Mouse (Mus musculus) gonadal fat pad, adult 2 months (tissue): ENCODE data around the gene Nbeal2. TPM values are rescaled to one million over a fixed set of nuclear protein-coding genes. Genes with fewer than 3 reads are reported as not detected.
A peak's percentile ranks its signal among the peaks of the same experiment; 100 is the strongest.

ENCODE experiments used
- DNase-seq: peaks from one replicate; pipeline ENCODE4 v3.0.0-alpha.2; 2012; ENCODE audit warnings: low read depth
- polyA plus RNA-seq: library from polyadenylated mRNA; depleted of rRNA; stranded (reverse); fragments of >200 nt; gene quantifications from 2 replicates; pipeline ENCODE4 v1.2.3, GENCODE M21; 2012

Nbeal2 gene
- polyA plus RNA-seq, 1 experiment, result 23.3 TPM

DNA sequence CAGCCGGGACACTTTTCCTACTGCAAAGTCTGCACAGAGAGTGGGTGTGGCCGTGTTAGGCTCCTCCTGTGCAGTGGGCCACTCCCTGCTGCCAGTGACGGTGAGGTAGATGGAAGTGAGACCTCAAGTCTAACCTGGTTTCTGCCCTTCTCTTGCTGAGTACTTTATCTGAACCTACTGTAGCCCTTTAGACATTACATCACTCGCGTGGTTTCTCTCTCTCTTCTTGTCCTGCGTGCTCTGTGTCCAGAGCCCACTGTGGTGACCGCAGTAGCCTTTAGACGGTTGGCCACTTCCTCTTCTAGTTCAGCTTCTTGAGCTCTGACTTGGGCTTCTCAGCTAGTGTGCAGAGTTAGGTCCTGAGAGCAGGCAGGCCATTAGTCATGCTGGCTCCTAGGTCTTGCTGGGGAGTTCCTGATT is 22.5 kb upstream of the Nbeal2 start:
- no peak for DNase-seq

DNA sequence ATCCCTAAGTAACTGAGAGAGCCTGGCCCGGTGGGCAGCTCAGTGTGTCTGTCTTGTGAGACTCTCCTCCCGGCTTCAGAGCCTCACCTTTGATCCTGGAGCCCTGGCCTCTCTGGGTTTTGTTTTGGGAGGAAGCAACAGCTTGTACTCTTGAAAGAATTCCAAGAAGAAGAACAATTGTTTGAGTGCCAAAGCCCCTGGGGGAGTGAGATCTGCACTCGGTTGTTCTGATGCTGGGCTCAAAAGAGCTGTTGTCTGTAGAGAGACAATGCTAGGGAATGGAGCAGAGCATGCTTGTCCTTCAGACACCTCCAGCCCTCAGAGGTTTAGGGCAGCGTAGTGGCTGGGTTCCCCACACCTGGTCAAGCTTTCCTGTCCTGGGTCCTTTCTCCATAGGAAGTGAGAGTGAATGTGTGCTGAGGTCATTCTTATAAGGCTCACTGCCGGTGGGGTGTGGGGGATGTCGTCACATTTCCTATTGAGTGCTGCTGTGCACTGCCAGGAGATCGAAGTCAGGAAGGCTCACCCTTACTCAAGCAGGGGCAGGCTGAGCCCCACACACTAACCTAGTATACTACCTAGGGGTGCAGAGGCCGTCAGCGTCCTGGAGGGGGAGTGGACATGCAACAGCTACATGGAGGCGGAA is 19.3 kb upstream of the Nbeal2 start:
- DNase-seq, result no peak

DNA sequence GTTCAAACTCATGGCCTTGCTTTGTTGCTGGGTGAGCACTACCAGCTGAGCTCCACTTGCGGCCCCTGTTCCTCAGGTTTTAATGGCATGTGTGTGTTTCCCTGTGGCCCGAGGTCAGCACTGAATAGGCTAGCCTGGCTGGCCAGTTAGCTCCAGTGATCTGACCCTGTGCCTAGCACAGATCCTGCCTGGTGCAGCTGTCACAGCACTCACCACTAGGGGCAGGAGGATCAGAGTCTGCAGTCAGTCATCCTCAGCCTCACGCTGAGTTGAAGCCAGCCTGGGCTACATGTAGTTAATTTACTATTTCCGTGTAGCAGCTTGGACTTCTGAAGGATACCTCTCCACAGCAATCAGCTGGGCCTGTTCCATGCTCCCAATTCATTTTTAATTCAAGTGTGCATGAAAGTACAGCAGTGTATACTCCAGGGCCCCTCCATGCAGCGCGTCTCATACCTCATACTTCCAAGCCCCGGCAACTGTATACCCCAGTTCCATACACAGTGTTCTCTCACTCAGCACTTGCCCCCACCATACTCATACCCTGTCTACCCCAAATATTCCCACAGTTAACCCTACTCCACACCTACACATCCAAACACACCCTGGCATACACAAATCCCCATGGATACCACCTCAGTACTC is 18.6 kb upstream of the Nbeal2 start:
- no peak for DNase-seq

DNA sequence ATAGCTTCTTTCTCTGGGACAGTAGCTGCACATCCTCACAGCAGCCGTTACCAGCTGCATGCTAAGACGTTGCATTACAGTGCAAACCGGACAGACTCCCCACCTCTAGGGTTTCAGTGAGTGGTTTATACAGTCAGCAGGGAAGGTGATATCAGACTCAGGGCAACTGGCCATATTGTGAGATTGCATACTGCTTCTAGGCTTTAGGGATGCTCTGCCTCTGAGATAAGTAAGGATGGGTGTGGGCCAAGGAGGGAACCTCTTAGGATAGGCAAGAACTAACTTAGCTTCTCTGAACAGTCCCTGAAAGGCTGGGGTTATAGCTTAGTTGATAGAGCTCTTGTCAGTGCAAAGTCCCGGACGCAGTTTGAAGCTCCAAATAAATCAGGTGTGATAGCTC is 15.8 kb upstream of the Nbeal2 start:
- DNase-seq, result no peak

DNA sequence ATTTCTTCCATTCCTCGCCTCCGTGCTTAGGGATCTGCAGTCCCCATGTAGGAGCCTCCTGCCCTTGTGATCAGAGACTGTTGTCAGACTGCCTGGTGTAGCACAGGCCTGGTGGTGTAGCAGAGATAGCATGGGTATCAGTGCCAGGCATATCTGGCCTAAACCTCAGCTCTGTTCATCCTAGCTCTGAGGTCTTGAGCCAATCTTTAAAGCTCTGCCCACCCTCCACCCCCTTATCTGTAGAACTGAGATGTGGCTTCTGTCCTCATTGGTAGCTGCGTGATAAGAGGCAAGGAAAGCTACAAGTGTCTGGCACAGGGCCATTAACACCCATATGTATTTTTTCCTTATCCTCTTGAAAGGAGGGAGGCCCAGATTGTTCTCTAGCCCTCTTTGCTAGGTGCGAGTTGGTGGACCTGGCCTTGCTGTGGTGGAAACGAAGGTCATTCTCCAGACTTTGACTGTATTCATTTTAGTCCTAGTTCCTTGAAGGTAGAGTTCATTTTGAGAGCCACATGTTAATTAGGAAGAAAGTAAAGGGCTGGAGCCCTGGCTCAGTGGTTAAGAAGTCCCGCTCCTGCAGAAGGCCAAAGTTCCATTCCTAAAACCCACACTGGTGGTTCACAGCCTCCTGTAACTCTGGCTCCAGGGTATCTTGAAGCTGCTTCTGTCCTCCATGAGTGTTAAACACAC is 14.8 kb upstream of the Nbeal2 start:
- no peak for DNase-seq

DNA sequence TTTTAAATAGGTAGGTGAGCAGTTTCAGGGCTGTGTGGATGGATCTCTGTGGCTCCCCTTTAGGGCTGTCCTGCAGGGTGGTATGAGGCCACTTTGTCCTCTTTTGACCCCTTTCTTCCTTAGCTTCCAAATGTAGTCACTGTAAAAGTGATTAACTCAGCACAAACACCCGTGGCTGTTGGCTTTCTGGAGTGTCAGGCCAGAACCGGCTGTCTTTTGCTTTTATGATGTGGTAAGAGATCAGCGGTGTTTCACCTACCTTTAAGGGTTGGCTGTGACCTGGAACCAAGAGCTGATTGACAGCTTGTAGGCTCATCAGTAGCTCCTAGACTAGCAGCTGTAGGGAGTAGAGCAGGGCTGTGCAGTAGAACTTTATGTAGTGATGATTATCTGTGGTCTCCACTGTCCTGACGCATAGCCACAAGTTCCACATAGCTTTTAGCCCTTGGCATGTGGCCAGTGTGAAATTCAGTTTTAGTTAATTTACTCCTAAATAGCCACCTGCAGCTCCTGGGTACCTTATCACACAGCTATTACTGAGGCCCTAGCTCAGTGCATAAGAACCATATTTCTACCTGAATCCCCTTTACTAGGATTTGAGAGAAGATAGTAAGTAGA is 13.4 kb upstream of the Nbeal2 start:
- no peak for DNase-seq

DNA sequence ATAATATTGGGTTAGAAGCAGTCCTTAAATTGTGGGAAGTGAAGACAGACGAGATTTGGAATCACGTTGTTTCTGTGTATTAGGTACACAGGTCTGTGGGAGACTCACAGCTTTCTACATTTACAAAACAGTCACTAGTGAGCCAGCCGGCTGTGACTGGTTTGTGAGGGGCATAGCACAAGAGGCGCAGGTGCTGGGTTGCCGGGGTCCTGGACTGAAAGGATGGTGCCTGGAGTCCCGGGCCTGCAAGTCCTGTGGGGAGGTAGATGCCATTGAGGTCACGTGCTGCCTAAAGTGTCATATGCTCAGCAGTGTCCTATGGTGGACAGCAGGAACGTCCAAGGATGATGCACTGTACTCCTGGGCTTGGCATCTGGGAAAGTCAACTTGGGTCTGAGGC is 12.4 kb upstream of the Nbeal2 start:
- no peak for DNase-seq

DNA sequence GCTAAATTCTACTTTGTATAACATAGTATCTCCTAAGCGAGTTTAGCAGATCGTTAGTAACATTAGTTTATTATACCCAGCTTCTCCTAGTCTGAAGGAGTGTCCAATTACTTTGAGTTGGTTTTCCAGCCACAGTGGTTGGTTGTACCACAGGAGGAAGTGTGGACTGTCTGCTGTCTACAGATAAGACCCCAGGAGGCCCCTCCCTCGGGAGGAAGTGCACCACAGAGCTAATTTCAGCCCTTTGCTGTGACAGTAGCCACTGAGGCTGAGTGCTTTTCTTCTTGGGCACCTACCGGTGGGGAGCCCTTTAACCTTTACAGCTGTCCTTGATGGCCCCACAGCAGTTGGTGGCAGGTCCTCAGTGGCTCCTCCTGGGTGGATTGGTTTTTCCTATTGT is 12.0 kb upstream of the Nbeal2 start:
- no peak for DNase-seq

DNA sequence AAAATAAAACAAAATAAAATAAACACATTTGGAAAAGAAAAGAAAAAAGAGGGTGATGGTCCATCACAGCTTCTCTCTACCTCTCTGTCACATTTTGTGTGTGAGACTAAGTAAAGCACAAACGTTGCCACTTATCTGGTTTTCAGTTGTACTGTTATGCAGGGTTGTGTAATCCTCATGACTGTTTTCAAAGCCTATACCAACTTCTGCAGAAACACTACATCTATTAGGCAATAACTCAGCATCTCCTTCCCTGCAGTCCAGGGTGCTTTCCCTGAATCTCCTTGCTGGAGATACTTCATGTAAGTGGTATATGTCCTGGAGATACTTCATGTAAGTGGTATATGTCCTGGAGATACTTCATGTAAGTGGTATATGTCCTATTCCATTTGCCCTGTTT is 8.9 kb upstream of the Nbeal2 start:
- no peak for DNase-seq

DNA sequence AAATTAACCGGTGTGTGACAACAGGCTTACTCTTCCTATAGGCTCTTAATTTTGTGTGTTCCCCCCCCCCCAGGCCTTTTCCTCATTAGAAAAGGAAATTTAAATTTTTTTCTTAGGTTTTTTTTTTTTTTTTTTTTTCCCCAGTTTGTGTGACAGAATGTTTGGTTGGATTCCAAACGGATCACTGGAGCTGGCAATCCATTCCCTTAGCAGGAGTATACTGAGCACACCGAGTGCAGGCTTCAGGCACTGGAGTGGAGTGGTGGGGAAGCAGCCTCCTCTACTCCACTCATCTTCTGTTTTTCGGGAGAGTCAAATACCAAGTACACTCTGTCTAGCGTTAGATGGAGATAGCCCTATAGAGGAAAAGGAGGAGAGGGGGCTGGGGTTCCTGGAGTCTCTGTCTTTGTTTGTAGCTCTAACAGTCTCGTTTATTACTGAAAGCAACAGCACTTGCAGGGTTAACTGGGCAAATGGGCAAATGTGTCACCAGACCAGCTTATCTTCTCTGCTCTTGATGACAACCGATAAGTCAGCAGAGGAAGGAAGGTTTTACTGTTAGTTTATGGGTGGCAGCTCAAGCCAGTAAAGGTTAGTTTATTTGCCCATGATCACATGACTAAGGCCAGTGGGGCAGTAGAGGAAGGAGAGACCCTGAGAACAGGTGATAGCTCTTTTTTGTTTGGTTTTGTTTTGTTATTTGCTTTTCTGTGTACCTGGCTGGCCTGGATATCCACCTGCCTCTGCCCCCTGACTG is 7.1 kb upstream of the Nbeal2 start:
- no peak for DNase-seq

DNA sequence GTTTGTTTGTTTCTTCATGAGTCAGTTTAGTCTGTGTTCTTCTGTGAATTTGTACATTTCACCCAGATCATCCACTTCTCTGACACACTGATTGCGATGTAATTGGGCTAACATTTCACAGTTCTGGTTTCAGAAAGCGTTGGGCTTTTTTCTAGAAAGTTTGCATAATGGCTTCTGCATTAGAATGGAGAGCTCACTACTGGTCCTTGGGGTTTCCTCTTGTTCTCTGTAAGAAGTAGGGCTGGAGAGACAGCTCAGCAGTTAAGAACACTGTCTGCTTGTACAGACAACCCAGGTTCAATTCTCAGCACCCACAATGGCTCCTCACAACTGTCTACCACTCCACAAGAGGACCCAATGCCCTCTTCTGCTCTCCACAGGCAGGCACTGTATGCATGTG is 6.2 kb upstream of the Nbeal2 start:
- DNase-seq, result no peak

DNA sequence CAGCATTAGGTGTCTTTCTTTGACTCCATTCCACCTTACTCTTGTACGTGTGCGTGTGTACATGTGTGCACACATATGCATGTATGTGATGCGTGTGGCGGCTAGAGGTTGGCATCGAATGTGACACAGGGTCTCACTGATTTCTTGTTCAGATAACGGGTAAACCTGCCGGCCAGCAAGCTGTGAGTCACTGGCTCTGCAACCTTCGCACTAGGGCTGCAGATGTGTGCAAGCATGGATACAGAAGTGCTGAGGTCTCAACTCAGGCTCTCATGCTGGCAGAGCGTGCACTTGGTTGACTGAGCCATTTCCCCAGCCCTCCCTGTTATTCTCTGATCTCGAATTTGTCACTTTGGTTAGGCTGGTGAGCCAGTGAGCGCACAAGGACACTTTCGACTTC is 5.6 kb upstream of the Nbeal2 start:
- no peak for DNase-seq

DNA sequence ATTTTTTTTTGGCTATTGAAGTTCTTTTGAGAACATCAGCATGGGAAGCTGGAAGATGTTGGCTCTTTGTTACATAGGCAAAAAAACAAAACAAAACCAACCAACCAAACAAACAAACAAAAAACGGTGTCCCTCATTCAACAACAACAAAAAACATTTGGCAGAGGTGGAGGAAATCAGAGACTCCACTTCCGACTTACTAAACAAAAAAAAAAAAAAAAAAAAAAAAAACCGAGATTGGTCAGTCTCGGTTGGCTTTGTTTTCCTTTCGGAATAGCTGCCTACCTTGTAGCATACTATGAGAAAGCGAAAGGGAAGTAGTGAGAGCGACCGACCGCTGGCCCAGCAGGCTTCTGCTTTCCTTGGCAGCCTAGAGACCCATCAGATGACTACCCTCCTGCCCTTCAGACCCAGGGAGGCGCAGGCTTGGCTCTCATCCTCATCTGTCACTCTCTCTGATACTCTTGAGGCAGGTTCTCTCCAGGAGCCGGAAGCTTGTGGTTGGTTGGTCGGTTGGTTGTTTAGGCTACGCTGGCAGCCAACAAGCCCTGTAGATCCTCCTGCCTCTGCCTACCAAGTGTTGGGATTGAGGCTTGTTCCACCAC is 3.6 kb upstream of the Nbeal2 start:
- DNase-seq, result no peak

DNA sequence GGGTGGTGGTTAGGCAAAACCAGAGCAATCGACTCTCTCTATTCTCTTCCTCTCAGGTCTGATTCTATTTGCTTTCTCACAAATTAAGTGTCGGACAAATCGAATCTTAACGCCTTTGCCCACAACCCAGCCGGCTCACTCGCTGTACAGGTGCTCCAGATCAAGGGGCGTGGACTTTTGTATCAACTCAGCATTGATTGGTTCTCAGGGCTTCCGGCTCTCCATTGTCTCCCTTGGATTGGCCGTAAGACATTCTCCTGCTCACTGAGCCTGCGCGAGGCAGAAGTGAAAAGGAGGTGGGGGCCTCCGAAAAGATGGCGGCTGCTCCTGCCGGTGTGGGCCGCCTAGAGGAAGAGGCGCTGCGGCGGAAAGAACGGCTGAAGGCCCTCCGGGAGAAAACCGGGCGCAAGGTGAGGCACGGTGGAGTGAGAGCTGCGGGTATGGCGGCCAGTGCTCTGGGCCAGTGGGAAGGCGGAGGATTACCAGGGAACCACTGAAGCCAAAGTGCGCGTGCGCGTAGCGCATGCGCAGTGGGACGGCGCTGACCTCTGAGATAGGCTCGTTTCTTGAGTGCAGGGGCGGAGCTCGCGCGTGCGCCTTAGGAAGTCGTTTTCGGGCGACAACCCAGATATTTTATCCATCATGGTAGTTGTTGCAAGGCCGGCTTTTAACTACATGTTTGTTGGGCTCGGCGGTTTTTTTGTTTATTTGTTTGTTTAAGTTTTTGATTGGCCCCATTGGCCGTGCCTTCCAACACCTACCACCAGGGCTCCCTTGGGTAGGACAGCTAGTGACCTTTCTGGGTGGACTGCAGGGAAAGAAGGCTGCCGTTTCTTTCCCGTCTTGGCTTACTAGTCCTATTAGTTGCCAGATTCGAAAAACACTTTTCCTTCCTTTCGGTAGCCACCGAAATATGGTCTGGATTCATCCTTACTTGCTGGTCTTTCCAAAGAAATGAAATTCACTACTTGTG is 2.6 kb upstream of the Nbeal2 start, which contains the start of gene Ccdc12:
Ccdc12 (plus strand) TSS at position 255 of the 973 bp plus-strand sequence.
- DNase-seq, result peak; percentile 77

DNA sequence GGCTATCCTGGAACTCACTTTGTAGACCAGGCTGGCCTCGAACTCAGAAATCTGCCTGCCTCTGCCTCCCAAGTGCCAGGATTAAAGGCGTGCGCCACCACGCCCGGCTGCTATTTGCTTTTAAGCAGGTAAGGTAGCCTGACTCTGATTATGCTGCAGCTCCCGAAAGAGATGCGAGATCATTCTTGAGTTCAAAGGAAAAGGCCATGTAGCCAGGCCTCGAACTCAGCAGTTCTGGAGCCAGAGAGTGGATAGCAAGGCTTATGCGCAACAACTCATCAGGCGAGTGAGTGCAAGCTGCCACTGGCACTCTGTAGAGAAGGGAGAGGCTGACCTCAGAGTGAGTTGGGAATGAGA is 1.7 kb upstream of the Nbeal2 start:
- DNase-seq, result no peak

DNA sequence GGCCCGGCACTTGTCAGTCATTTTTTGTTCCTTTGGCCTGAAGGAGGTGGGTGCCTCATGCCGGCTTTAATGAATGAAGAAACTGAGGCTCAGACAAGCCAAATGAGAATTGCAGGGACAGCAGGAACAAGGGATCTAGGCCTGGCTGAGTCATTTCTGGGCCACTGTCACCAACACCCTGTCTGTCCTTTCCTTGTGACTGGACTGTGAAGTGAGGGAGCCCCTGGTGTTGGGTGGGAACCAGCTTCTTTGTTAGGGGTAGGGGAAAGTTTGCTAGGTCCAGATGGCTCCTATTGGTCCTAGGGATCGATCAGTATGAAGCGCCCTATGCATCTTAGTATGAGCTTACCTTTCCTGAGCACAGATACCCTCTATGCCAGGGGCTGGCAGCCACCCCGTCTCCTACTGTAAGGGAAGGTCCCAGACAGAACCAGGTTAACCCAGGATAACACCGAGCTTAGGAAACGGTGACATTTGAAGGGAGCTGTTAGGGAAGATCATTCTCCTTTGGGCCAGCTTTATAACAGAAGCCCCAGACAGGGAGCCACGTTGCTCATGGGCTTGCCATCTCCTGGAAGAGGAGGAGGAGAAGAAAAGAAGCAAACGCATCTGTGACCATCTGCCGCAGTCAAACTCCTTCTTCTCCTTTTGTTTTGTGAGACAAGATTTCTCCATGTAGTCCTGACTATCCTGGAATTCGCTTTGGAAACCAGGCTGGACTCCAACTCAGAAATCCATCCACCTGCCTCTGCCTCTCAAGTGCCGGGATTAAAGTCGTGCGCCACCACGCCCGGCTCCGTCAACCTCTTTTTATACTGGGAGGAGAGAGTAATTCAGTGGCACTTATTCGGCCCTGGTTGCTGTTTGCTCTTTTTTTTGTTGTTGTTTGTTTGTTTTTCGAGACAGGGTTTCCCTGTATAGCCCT is 1.0 kb upstream of the Nbeal2 start:
- no peak for DNase-seq

DNA sequence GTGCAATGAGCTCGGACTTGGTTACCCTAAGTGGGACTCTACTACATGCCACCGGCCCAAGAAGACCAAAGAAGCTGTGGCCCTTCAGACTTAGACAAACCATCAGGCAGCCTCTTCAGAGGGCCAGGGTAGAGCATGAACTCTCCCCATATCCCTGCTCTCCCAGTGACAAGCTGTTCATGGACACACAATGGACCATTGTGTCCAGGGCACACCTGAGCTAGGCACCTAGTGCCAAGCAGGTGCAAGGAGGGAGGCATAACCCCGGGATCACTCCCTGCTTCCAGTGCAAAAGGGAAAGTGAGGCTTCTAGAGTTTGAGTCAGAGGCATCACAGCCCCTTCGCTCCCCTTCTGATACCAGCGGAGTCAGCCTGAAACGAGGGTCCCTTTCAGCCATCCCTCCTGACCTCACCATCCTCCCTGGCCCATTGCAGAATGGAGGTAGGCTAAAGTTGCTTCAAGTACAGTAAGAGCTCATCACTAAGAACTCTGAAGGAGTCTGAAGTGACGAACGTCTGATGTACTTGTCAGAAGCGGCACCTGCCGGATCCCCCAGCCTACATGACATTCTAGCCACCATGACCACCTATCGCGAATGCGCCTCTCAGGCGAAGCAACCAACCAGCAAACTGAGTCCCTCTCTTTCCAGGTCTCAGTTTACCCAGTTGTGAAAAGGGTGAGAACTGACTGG is 852 bp downstream of the Nbeal2 start:
- DNase-seq, result no peak

DNA sequence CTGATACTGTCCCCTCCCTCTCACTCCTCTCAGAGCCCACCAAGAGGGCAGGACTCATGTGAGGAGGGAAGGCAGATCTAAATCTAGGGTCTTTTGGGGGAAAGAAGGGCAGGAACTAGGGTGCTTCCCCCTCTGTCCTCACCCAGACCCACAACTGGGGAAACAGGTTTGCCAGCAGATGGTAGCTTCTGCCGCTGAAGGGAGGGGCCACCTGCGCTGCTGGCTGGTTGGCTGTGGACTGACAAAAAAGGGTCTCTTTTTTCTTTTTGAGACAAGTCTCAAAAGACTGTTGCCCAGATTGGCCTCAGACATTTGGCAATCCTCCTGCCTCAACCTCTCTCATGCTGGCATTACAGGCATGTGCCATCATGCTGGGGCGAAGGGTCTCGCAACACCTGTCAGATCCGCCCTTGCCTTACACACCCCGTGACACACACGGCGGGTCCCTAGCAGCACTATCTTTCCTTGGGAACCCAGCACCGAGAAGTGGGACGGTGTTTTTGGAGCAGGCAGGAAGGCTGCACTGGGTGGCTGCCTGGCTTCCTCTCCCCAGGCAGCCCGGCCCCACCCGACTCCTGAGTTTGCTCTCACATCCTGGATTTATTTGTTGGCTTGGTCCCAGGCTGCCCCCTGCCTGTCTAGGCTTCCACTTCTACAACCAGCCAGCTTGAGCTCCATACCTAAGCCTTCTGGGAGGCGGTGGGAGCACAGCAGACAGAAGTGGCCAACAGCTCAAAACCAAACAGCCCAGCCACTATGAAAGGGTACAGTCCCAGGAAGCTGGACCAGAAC is 1.8 kb downstream of the Nbeal2 start:
- no peak for DNase-seq
